22 mouse cellular contexts compared by ENCODE assay signal in the genomic region with DNA sequence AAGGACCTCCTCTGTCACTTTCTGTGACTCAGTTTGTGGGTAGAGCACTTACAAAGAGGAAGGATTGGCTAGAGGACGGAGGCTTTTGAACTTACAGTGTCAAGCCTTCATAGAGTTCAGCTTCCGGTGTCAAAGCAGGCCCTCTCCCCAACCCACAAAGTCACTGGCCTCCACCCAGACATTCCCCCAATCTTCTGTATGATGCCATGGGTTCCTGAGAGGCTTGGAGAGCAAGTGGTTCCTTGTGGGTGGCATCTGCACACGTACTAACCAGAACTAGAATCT. TPM values are rescaled to one million over a fixed set of nuclear protein-coding genes. Genes with fewer than 3 reads are reported as not detected.
A peak's percentile ranks its signal among the peaks of the same experiment; 100 is the strongest.
DNase-seq lines count a peak whose midpoint lies in the region; ATAC-seq and TF ChIP-seq lines count a peak whose summit lies in the region.
"Had no signal": no experiment of that assay in that cellular context is flagged by ENCODE, and none has a peak within 500 bp of the region (broad histone marks: within the 10 kb centered on the region; RNA-seq: fewer than 3 reads in every experiment).

No protein-coding gene starts in this region.

- peak overlapping the region; percentile 15 for H3K9ac ChIP-seq in liver, embryonic 14.5 days (replicated peaks)
- H3K9ac ChIP-seq: embryonic facial prominence, embryonic 15.5 days; heart, embryonic 15.5 days; hindbrain, embryonic 12.5 days; midbrain, embryonic 12.5 days had no signal

- no peaks in the 10 kb centered on the region for H3K9me3 ChIP-seq in liver, embryonic 14.5 days (ENCODE audit: control insufficient read depth, low read length)
- H3K9me3 ChIP-seq: embryonic facial prominence, embryonic 15.5 days; heart, embryonic 15.5 days; hindbrain, embryonic 12.5 days; limb, embryonic 10.5 days; midbrain, embryonic 12.5 days had no signal

- WGBS in liver, embryonic 14.5 days (ENCODE audit: insufficient replicate concordance) = 48% methylated on average over 3 of the region's 3 CpGs
- 83% methylated on average over 3 of the region's 3 CpGs for WGBS in cerebellum, adult 2 months

- no peak for TF ChIP-seq EP300 in liver, embryonic 14.5 days (IDR thresholded peaks at IDR 0.05; ENCODE audit: low read depth)

- H3K4me1 ChIP-seq in liver, embryonic 14.5 days (replicated peaks; ENCODE audit: control insufficient read depth in 2 of 2, insufficient read depth in 2 of 2, low read length in 1 of 2) = peaks cover 32 to 39% of the 10 kb centered on the region in 2 experiments
- no peaks in the 10 kb centered on the region for H3K4me1 ChIP-seq in cerebellum, adult 2 months (ENCODE audit: control insufficient read depth, insufficient read depth, low read length)
- H3K4me1 ChIP-seq: embryonic facial prominence, embryonic 15.5 days; heart, embryonic 15.5 days; hindbrain, embryonic 12.5 days; midbrain, embryonic 12.5 days had no signal

- DNase-seq in heart, adult 11 months = peak; percentile 34
- DNase-seq in heart, adult 18-20 months = no peak
- no peak for DNase-seq in liver, embryonic 14.5 days (ENCODE audit: low read depth in 3 of 3, low spot score in 3 of 3)
- peak; percentile 60 for DNase-seq in naive thymus-derived CD4-positive, alpha-beta T cell, adult 2 months (ENCODE audit: low read depth)
- no peak for DNase-seq in cerebellum, adult 2 months
- no peak for DNase-seq in frontal cortex, postnatal 36 days (ENCODE audit: low spot score in 2 of 2)
- no peak for DNase-seq in ovary, postnatal 10 days (ENCODE audit: low spot score)
- DNase-seq: adrenal gland, adult 8-10 months; cerebellum, postnatal 14 days; kidney, adult 9 months; kidney, postnatal 25 days; lung, adult 18-20 months; lung, postnatal 4 days; right cerebral cortex, postnatal 14 days; spleen, adult 18-20 months had no signal

- peak overlapping the region; percentile 67 for H3K27ac ChIP-seq in liver, embryonic 14.5 days
- H3K27ac ChIP-seq in cerebellum, adult 2 months (ENCODE audit: insufficient read depth, low read length) = no peak overlapping the region
- H3K27ac ChIP-seq: embryonic facial prominence, embryonic 15.5 days; heart, embryonic 15.5 days; hindbrain, embryonic 12.5 days; left cerebral cortex, adult 2 months; limb, embryonic 10.5 days; midbrain, embryonic 12.5 days had no signal

- TF ChIP-seq CTCF in liver, embryonic 14.5 days (IDR thresholded peaks at IDR 0.05; ENCODE audit: low read depth) = no peak
- TF ChIP-seq CTCF in cerebellum, adult 2 months (IDR thresholded peaks at IDR 0.05; ENCODE audit: borderline replicate concordance, insufficient read depth, low read depth, low read length) = no peak

- H3K36me3 ChIP-seq in liver, embryonic 14.5 days (replicated peaks; ENCODE audit: control insufficient read depth, insufficient read depth, low read depth) = no peaks in the 10 kb centered on the region
- H3K36me3 ChIP-seq: embryonic facial prominence, embryonic 15.5 days; heart, embryonic 15.5 days; hindbrain, embryonic 12.5 days; limb, embryonic 10.5 days; midbrain, embryonic 12.5 days had no signal

- ATAC-seq in common myeloid progenitor, adult 5-6 weeks (replicated peaks; ENCODE audit: low read depth, poor library complexity, severe bottlenecking) = peak; percentile 82
- ATAC-seq in liver, embryonic 14.5 days (ENCODE audit: insufficient read depth) = no peak

- no peak for TF ChIP-seq POLR2A in cerebellum, adult 2 months (IDR thresholded peaks at IDR 0.05; ENCODE audit: borderline replicate concordance, insufficient read depth, low read length)

- no peak overlapping the region for H3K4me3 ChIP-seq in liver, embryonic 14.5 days (ENCODE audit: insufficient read depth in 1 of 2, low read depth in 2 of 2, low read length in 2 of 2)
- no peak overlapping the region for H3K4me3 ChIP-seq in cerebellum, adult 2 months (replicated peaks; ENCODE audit: insufficient read depth, low read depth, low read length)
- H3K4me3 ChIP-seq: embryonic facial prominence, embryonic 15.5 days; heart, embryonic 15.5 days; hindbrain, embryonic 12.5 days; left cerebral cortex, adult 2 months; limb, embryonic 10.5 days; midbrain, embryonic 12.5 days had no signal

- no peaks in the 10 kb centered on the region for H3K27me3 ChIP-seq in liver, embryonic 14.5 days (ENCODE audit: control insufficient read depth, insufficient read depth, low read length)
- H3K27me3 ChIP-seq in cerebellum, adult 2 months (ENCODE audit: control insufficient read depth, insufficient read depth, low read length) = no peaks in the 10 kb centered on the region
- H3K27me3 ChIP-seq: embryonic facial prominence, embryonic 15.5 days; heart, embryonic 15.5 days; hindbrain, embryonic 12.5 days; midbrain, embryonic 12.5 days had no signal

- H3K4me2 ChIP-seq in liver, embryonic 14.5 days (ENCODE audit: low read depth) = peak overlapping the region; percentile 50
- H3K4me2 ChIP-seq: embryonic facial prominence, embryonic 15.5 days; heart, embryonic 15.5 days; hindbrain, embryonic 12.5 days; midbrain, embryonic 12.5 days had no signal

RNA-seq across cellular contexts. Expression of a gene that starts 7.9 kb away (rescaled TPM):
- total RNA-seq in heart, adult 18-20 months (2021) = 10 to 100 TPM; 43.0 to 50.2 TPM
- total RNA-seq in common myeloid progenitor, adult 5-6 weeks (2017) = 77.6 and 98.7 TPM in 2 replicates
- 30.0 and 39.1 TPM in 2 replicates for polyA plus RNA-seq in liver, embryonic 14.5 days (2012; rRNA removed)
- polyA plus RNA-seq in liver, embryonic 14.5 days (2014; fragmentation: Nextera tagmentation; extraction: Ambion mirVana) = 92.1 and 104 TPM in 2 replicates
- polyA plus RNA-seq in cerebellum, adult 2 months (2012; rRNA removed) = 83.9 and 92.9 TPM in 2 replicates

Comparison
In these comparisons a context has a peak if more than half of its experiments do, and no peak if none do; other contexts are left out.
1. DNase-seq: peak in heart, adult 11 months (single experiment) and naive thymus-derived CD4-positive, alpha-beta T cell, adult 2 months (single experiment); none in heart, adult 18-20 months (0 of 2), liver, embryonic 14.5 days (0 of 3), cerebellum, adult 2 months (0 of 2), frontal cortex, postnatal 36 days (0 of 2) and ovary, postnatal 10 days (single experiment).